8 mouse cellular contexts compared by ENCODE assay signal in the genomic region with DNA sequence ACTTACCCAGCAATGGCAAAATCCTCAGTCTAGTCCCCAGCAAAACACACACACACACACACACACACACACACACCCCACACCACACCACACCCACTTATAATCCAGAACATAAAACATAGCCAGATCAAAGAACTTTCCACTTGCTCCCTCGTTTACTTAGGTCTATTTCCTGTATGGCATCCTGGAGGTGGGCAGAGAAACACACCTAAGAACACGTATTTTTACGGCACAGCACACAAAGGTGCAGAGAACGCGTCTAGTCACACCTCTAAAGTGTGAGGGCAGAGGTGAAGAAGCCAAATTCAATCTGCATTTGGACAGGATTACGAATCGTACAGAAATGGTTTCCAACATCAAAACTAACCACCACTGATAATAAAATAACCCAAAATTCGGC. TPM values are rescaled to one million over a fixed set of nuclear protein-coding genes. Genes with fewer than 3 reads are reported as not detected.
DNase-seq lines count a peak whose midpoint lies in the region; ATAC-seq and TF ChIP-seq lines count a peak whose summit lies in the region.

No protein-coding gene starts in this region.

- peak overlapping the region; percentile 58; the same call in 1 of the 2 replicates for H3K9ac ChIP-seq in liver, adult 2 months (ENCODE audit: low read depth, low read length)
- H3K9ac ChIP-seq in embryonic facial prominence, embryonic 13.5 days, result peak overlapping the region; percentile 96
- peak overlapping the region; percentile 90; the same call in 1 of the 2 replicates for H3K9ac ChIP-seq in neural tube, embryonic 15.5 days (replicated peaks)

- H3K4me1 ChIP-seq in liver, adult 2 months (ENCODE audit: control insufficient read depth, insufficient read depth, low read length), result peaks cover 14% of the 10 kb centered on the region
- H3K4me1 ChIP-seq in embryonic facial prominence, embryonic 13.5 days, result peaks cover 20% of the 10 kb centered on the region
- peaks cover 36% of the 10 kb centered on the region for H3K4me1 ChIP-seq in neural tube, embryonic 15.5 days

- H3K4me2 ChIP-seq in embryonic facial prominence, embryonic 13.5 days, result peak overlapping the region; percentile 88
- H3K4me2 ChIP-seq in neural tube, embryonic 15.5 days, result peak overlapping the region; percentile 85

- no peak for TF ChIP-seq POLR2A in liver, adult 2 months (IDR thresholded peaks at IDR 0.05; ENCODE audit: extremely low read depth, insufficient read depth, low read length)

- H3K27ac ChIP-seq in liver, adult 2 months (replicated peaks; ENCODE audit: insufficient read depth, low read depth, low read length), result no peak overlapping the region
- H3K27ac ChIP-seq in embryonic facial prominence, embryonic 13.5 days, result no peak overlapping the region
- H3K27ac ChIP-seq in neural tube, embryonic 15.5 days (replicated peaks), result no peak overlapping the region

- H3K79me2 ChIP-seq in liver, adult 2 months (ENCODE audit: control insufficient read depth, insufficient read depth, low read length), result peaks cover 37% of the 10 kb centered on the region; the same call in 1 of the 2 replicates

- WGBS in liver, adult 2 months, result 14% methylated on average over 8 of the region's 8 CpGs
- WGBS in embryonic facial prominence, embryonic 13.5 days, result 60% methylated on average over 8 of the region's 8 CpGs
- WGBS in large intestine, adult 2 months, result 15% methylated on average over 8 of the region's 8 CpGs
- 69% methylated on average over 8 of the region's 8 CpGs for WGBS in neural tube, embryonic 15.5 days

- no peak for ATAC-seq in embryonic facial prominence, embryonic 13.5 days (ENCODE audit: insufficient number of reproducible peaks, insufficient read depth, low FRiP score, low TSS enrichment, low read depth)
- ATAC-seq in neural tube, embryonic 15.5 days (ENCODE audit: low FRiP score), result no peak
- no peak for ATAC-seq in megakaryocyte progenitor cell, adult 5-6 weeks (replicated peaks; ENCODE audit: poor library complexity)

- peak; percentile 16 for DNase-seq in liver, adult 2 months (ENCODE audit: extremely low read depth, low read depth, low spot score)
- no peak for DNase-seq in liver
- DNase-seq in large intestine, adult 2 months (ENCODE audit: low read depth, low spot score), result peak; percentile 69
- no peak for DNase-seq in ovary, adult 18-20 months (ENCODE audit: low spot score)
- no peak for DNase-seq in natural killer cell, adult 2 months (ENCODE audit: low spot score in 2 of 2)

- no peak for TF ChIP-seq CTCF in liver, adult 2 months (IDR thresholded peaks at IDR 0.05; ENCODE audit: low read depth, low read length)

- no peak overlapping the region for H3K4me3 ChIP-seq in liver, adult 2 months (ENCODE audit: insufficient read depth, low read depth, low read length)
- peak overlapping the region; percentile 96 for H3K4me3 ChIP-seq in embryonic facial prominence, embryonic 13.5 days
- peak overlapping the region; percentile 99 for H3K4me3 ChIP-seq in neural tube, embryonic 15.5 days (replicated peaks)

- H3K36me3 ChIP-seq in liver, adult 2 months (ENCODE audit: control insufficient read depth, insufficient read depth, low read length), result no peaks in the 10 kb centered on the region
- H3K36me3 ChIP-seq in embryonic facial prominence, embryonic 13.5 days, result peaks cover 6% of the 10 kb centered on the region
- no peaks in the 10 kb centered on the region for H3K36me3 ChIP-seq in neural tube, embryonic 15.5 days

- H3K9me3 ChIP-seq in embryonic facial prominence, embryonic 13.5 days, result no peaks in the 10 kb centered on the region
- no peaks in the 10 kb centered on the region for H3K9me3 ChIP-seq in neural tube, embryonic 15.5 days (replicated peaks)

- H3K27me3 ChIP-seq in liver, adult 2 months (ENCODE audit: control insufficient read depth, insufficient read depth, low read length), result no peaks in the 10 kb centered on the region
- H3K27me3 ChIP-seq in embryonic facial prominence, embryonic 13.5 days, result peaks cover 6% of the 10 kb centered on the region; the same call in 1 of the 2 replicates
- H3K27me3 ChIP-seq in neural tube, embryonic 15.5 days (replicated peaks), result peaks cover 5% of the 10 kb centered on the region; the same call in 1 of the 2 replicates

RNA-seq across cellular contexts. Expression of a gene that starts 1.1 kb away (rescaled TPM):
- total RNA-seq in liver, adult 2 months (2014; rRNA removed), result 10.9 and 12.3 TPM in 2 replicates
- polyA plus RNA-seq in liver, adult 2 months (2012; rRNA removed), result 4.2 and 5.3 TPM in 2 replicates
- polyA plus RNA-seq in embryonic facial prominence, embryonic 13.5 days (2015; fragmentation: Nextera tagmentation; extraction: Ambion mirVana), result 20.2 and 23.1 TPM in 2 replicates
- polyA plus RNA-seq in large intestine, adult 2 months (2012; rRNA removed), result 9.8 and 12.9 TPM in 2 replicates
- polyA plus RNA-seq in neural tube, embryonic 15.5 days (2015; fragmentation: Nextera tagmentation; extraction: Ambion mirVana), result 17.2 and 18.0 TPM in 2 replicates
- total RNA-seq in megakaryocyte progenitor cell, adult 5-6 weeks (2015), result 20.1 and 22.5 TPM in 2 replicates
- total RNA-seq in megakaryocyte progenitor cell, adult 5-6 weeks (2017), result 25.4 and 25.5 TPM in 2 replicates

RNA-seq across cellular contexts. Expression of a gene that starts 33.6 kb away (rescaled TPM):
- total RNA-seq in liver, adult 2 months (2014; rRNA removed), result 10.5 and 14.8 TPM in 2 replicates
- 7.3 and 17.4 TPM in 2 replicates for polyA plus RNA-seq in liver, adult 2 months (2012; rRNA removed)
- polyA plus RNA-seq in embryonic facial prominence, embryonic 13.5 days (2015; fragmentation: Nextera tagmentation; extraction: Ambion mirVana), result 4.8 and 5.8 TPM in 2 replicates
- 2.4 and 2.9 TPM in 2 replicates for polyA plus RNA-seq in large intestine, adult 2 months (2012; rRNA removed)
- 7.0 and 8.1 TPM in 2 replicates for polyA plus RNA-seq in neural tube, embryonic 15.5 days (2015; fragmentation: Nextera tagmentation; extraction: Ambion mirVana)
- 17.3 TPM in 2 replicates for total RNA-seq in megakaryocyte progenitor cell, adult 5-6 weeks (2015)
- 16.9 and 17.6 TPM in 2 replicates for total RNA-seq in megakaryocyte progenitor cell, adult 5-6 weeks (2017)

Comparison
In these comparisons a context has a peak if more than half of its experiments do, and no peak if none do; other contexts are left out.
1. DNase-seq: peak in liver, adult 2 months (single experiment) and large intestine, adult 2 months (single experiment); none in liver (single experiment), ovary, adult 18-20 months (single experiment) and natural killer cell, adult 2 months (0 of 2).
2. Peak in every context shown above with its lines, with median percentiles within 50 percentile points of each other: H3K9ac ChIP-seq.